Mouse (Mus musculus) Patski (cell line): ENCODE data around the gene Letmd1. TPM values are rescaled to one million over a fixed set of nuclear protein-coding genes. Genes with fewer than 3 reads are reported as not detected.
"Not testable (repeated sequence)": the region's sequence is repeated elsewhere in the genome, so short reads cannot be mapped to it uniquely, and the experiment has no call there.

Source experiments
- ATAC-seq: fragments of 100-300 bp; one replicate; pipeline ENCODE4 v1.8.0; 2021
- CTCF ChIA-PET: fragments of 350-600 bp; sonication (Branson Sonifier 250); formaldehyde crosslinking; loops from one replicate; lab custom pipeline; 2022; ENCODE audit warnings: inconsistent platforms; lab: Charles Lee
- POLR2A ChIA-PET: fragments of 350-600 bp; sonication (Branson Sonifier 250); formaldehyde crosslinking; loops from one replicate; lab custom pipeline; 2022; ENCODE audit warnings: antibody characterized with exemption, inconsistent platforms; lab: Charles Lee
- DNase-seq: peaks from one replicate; pipeline ENCODE4 v3.0.0-alpha.2; 2011; ENCODE audit warnings: low read depth, low spot score
- H3K27me3 ChIP-seq: fragments of 371-371 bp; one replicate; pipeline ENCODE4 v1.5.1; 2021
- CTCF ChIP-seq: fragments of 100-300 bp; IDR thresholded peaks from one replicate; pipeline ENCODE4 v1.5.1; 2021
- in situ Hi-C: fragments of 300-500 bp; cut with MboI; formaldehyde crosslinking; loops from 3 replicates; pipeline ENCODE4 v1.11.1; 2018; ENCODE audit warnings: low pct_unique_long_range_greater_than_20kb, mixed read lengths
- polyA plus RNA-seq: library from polyadenylated mRNA; unstranded; gene quantifications from one replicate; pipeline ENCODE4 v1.2.3, GENCODE M21; 2021

The Letmd1 gene
- polyA plus RNA-seq, 1 experiment from 2014 or later, result 52.3 TPM

DNA sequence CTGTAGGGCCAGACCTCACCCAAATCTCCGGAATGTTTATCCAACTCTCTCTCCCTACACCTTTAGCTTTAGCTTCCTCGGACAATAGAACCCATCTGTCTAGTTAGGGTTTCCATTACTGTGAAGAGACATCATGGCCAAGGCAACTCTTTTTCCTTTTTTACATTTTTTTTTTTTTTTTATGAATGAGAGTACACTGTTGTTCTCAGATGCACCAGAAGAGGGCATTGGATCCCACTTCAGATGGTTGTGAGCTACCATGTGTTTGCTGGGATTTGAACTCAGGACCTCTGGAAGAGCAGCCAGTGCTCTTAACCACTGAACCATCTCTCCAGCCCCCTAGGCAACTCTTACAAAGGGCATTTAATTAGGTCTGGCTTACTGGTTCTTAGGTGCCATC, 3.4 kb upstream of the Letmd1 start:
- POLR2A ChIA-PET, result interaction anchor here (0.7 kb wide), 1 partner anchor 29 kb away, joined by 3 read pairs; no protein-coding TSS in a partner anchor
- TF ChIP-seq CTCF, result peak; percentile 36
- CTCF ChIA-PET, result interaction anchor here (0.9 kb wide), 1 partner anchor 142 kb away, joined by 3 read pairs; no protein-coding TSS in a partner anchor
- ATAC-seq (no peak), DNase-seq (no peak)
- in situ Hi-C loops, result no loop called here
- no peaks in the 10 kb centered on the region for H3K27me3 ChIP-seq

- in situ Hi-C loops, result no loop called here
- H3K27me3 ChIP-seq, result no peaks in the 10 kb centered on the region
- TF ChIP-seq CTCF, result no peak
- ChIA-PET CTCF (interaction anchor here (0.7 to 1.1 kb wide), 4 partner anchors 16 to 144 kb away, joined by 3 to 5 read pairs (median 4); no protein-coding TSS in a partner anchor), POLR2A (interaction anchor here (0.6 to 1.2 kb wide), 3 partner anchors 10 to 85 kb away, joined by 3 to 5 read pairs (median 4); no protein-coding TSS in a partner anchor)
- DNase-seq (no peak), ATAC-seq (no peak)
Measured at GRCm38 (mm10) chr15:100467738-100468137, 1.1 kb upstream of the Letmd1 start.

DNA sequence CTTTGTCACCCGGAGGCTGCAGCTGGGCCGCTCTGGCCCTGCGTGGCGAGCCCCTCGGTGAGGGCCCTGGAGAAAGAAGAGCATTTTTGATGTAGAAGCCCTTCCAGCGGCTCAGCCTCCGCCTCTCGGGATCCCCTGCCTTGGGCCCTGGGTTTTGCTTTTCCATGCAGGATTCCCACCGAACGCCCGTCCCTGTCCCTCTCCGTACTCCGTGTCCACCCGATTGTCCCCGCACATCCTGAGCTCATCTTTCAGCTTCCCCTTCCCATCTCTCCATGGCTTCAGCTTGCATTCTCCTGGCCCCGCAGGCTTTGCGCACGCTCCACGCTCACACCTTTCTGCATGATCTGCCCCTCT, 344 bp downstream of the Letmd1 start:
- ChIA-PET POLR2A (interaction anchor here (0.9 to 1.4 kb wide), 2 partner anchors 16 to 25 kb away, joined by 3 to 5 read pairs; no protein-coding TSS in a partner anchor), CTCF (interaction anchor here (1.3 to 1.9 kb wide), 3 partner anchors 12 to 138 kb away, joined by 3 to 8 read pairs (median 3); no protein-coding TSS in a partner anchor)
- no peak for TF ChIP-seq CTCF
- ATAC-seq (peak; percentile 29), DNase-seq (no peak)
- in situ Hi-C loops, result no loop called here
- H3K27me3 ChIP-seq, result no peaks in the 10 kb centered on the region

- H3K27me3 ChIP-seq, result no peaks in the 10 kb centered on the region
- POLR2A ChIA-PET, result interaction anchor here (1.4 kb wide), 1 partner anchor 24 kb away, joined by 5 read pairs; no protein-coding TSS in a partner anchor
- no peak for ATAC-seq
- in situ Hi-C loops, result no loop called here
- CTCF ChIA-PET, result interaction anchor here (0.8 to 1.9 kb wide), 6 partner anchors 12 to 137 kb away, joined by 3 to 8 read pairs (median 3); no protein-coding TSS in a partner anchor
- no peak for TF ChIP-seq CTCF
- DNase-seq, result no peak
Measured at GRCm38 (mm10) chr15:100470037-100470436, 1.2 kb downstream of the Letmd1 start.

- ChIA-PET POLR2A (no interaction called here), CTCF (no interaction called here)
- no peaks in the 10 kb centered on the region for H3K27me3 ChIP-seq
- TF ChIP-seq CTCF, result no peak
- ATAC-seq (no peak), DNase-seq (no peak)
- in situ Hi-C loops, result no loop called here
Measured at GRCm38 (mm10) chr15:100473926-100474503, 5.2 kb downstream of the Letmd1 start.

DNA sequence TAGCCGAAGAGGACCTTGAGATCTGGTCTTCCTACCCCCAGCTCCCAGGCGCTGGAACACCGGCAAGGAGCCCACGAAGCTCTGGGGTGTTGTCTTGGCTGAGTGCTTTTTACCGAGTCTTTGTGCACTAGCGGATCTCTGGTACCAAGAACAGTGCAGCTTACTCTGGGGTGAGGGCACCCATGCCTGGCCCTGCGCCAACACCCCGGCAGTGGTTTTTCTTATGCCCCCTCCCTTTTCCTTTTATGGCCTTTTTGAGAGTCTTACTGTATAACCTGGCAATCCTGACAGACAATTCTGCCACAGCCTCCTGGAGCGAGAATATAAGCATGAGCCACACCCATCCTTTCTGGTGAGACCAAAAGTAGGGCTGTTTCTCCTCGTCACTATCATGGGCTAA, 9.5 kb downstream of the Letmd1 start:
- ATAC-seq, result no peak
- ChIA-PET POLR2A (interaction anchor here (1.0 kb wide), 1 partner anchor 10 kb away, joined by 5 read pairs; no protein-coding TSS in a partner anchor), CTCF (no interaction called here)
- no peak for TF ChIP-seq CTCF
- no peaks in the 10 kb centered on the region for H3K27me3 ChIP-seq
- in situ Hi-C loops, result no loop called here
- no peak for DNase-seq

GRCm38 (mm10) chr15:100478925-100479324, 10.1 kb downstream of the Letmd1 start:
- DNase-seq (no peak), ATAC-seq (peak; percentile 58)
- ChIA-PET POLR2A (no interaction called here), CTCF (no interaction called here)
- H3K27me3 ChIP-seq, result no peaks in the 10 kb centered on the region
- in situ Hi-C loops, result no loop called here
- no peak for TF ChIP-seq CTCF

GRCm38 (mm10) chr15:100485576-100485975, 16.8 kb downstream of the Letmd1 start:
- ChIA-PET POLR2A (interaction anchor here (1.4 kb wide), 1 partner anchor 16 kb away, joined by 3 read pairs; no protein-coding TSS in a partner anchor), CTCF (no interaction called here)
- in situ Hi-C loops, result no loop called here
- TF ChIP-seq CTCF, result no peak
- H3K27me3 ChIP-seq, result no peaks in the 10 kb centered on the region
- ATAC-seq (no peak), DNase-seq (no peak)

- no peaks in the 10 kb centered on the region for H3K27me3 ChIP-seq
- ATAC-seq (no peak), DNase-seq (no peak)
- CTCF ChIA-PET, result interaction anchor here (1.1 kb wide), 2 partner anchors 11 to 23 kb away, joined by 3 read pairs; no protein-coding TSS in a partner anchor
- in situ Hi-C loops, result no loop called here
- POLR2A ChIA-PET, result interaction anchor here (0.6 kb wide), 1 partner anchor 197 kb away, joined by 3 read pairs; no protein-coding TSS in a partner anchor
- no peak for TF ChIP-seq CTCF
Measured at GRCm38 (mm10) chr15:100486450-100486849, 17.6 kb downstream of the Letmd1 start.

DNA sequence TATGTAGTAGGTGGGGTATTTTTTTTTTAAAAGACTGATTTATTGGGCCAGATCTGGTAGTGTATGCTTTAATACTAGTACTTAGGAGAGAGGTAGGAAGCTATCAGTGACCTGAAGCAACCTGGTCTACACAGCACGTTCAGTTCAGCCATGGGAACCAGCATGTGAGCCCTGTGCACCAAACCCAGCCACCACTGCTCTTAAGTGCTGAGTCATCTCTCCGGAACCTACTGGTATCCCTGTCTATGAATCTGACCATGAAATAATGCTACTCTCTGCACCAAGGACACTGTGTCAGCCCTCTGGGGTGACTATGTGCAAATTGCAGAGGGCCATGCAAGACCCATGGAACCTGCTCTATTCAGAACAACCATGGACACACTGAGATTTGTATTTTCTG, 18.2 kb downstream of the Letmd1 start:
- ChIA-PET CTCF (interaction anchor here (1.1 kb wide), 2 partner anchors 10 to 24 kb away, joined by 3 read pairs; no protein-coding TSS in a partner anchor), POLR2A (interaction anchor here (0.6 kb wide), 1 partner anchor 196 kb away, joined by 3 read pairs; no protein-coding TSS in a partner anchor)
- no peaks in the 10 kb centered on the region for H3K27me3 ChIP-seq
- DNase-seq, result no peak
- in situ Hi-C loops, result no loop called here
- ATAC-seq, result no peak
- TF ChIP-seq CTCF, result no peak

- in situ Hi-C loops, POLR2A ChIA-PET, CTCF ChIA-PET, H3K27me3 ChIP-seq, DNase-seq, ATAC-seq: not testable (repeated sequence)
Measured at GRCm38 (mm10) chr15:100488297-100488696, 19.5 kb downstream of the Letmd1 start.
